Mouse (Mus musculus) Patski (cell line): ENCODE measurements around the gene Lexm. TPM values are rescaled to one million over a fixed set of nuclear protein-coding genes. Genes with fewer than 3 reads are reported as not detected.

Experiments
- ATAC-seq: fragments of 100-300 bp; one replicate; pipeline ENCODE4 v1.8.0; 2021
- CTCF ChIA-PET: fragments of 350-600 bp; sonication (Branson Sonifier 250); formaldehyde crosslinking; loops from one replicate; lab custom pipeline; 2022; ENCODE audit warnings: inconsistent platforms; lab: Charles Lee
- POLR2A ChIA-PET: fragments of 350-600 bp; sonication (Branson Sonifier 250); formaldehyde crosslinking; loops from one replicate; lab custom pipeline; 2022; ENCODE audit warnings: antibody characterized with exemption, inconsistent platforms; lab: Charles Lee
- DNase-seq: peaks from one replicate; pipeline ENCODE4 v3.0.0-alpha.2; 2011; ENCODE audit warnings: low read depth, low spot score
- H3K27me3 ChIP-seq: fragments of 371-371 bp; one replicate; pipeline ENCODE4 v1.5.1; 2021
- CTCF ChIP-seq: fragments of 100-300 bp; IDR thresholded peaks from one replicate; pipeline ENCODE4 v1.5.1; 2021
- in situ Hi-C: fragments of 300-500 bp; cut with MboI; formaldehyde crosslinking; loops from 3 replicates; pipeline ENCODE4 v1.11.1; 2018; ENCODE audit warnings: low pct_unique_long_range_greater_than_20kb, mixed read lengths
- polyA plus RNA-seq: library from polyadenylated mRNA; unstranded; gene quantifications from one replicate; pipeline ENCODE4 v1.2.3, GENCODE M21; 2021

The Lexm gene
- polyA plus RNA-seq, 1 experiment from 2014 or later: not detected

DNA sequence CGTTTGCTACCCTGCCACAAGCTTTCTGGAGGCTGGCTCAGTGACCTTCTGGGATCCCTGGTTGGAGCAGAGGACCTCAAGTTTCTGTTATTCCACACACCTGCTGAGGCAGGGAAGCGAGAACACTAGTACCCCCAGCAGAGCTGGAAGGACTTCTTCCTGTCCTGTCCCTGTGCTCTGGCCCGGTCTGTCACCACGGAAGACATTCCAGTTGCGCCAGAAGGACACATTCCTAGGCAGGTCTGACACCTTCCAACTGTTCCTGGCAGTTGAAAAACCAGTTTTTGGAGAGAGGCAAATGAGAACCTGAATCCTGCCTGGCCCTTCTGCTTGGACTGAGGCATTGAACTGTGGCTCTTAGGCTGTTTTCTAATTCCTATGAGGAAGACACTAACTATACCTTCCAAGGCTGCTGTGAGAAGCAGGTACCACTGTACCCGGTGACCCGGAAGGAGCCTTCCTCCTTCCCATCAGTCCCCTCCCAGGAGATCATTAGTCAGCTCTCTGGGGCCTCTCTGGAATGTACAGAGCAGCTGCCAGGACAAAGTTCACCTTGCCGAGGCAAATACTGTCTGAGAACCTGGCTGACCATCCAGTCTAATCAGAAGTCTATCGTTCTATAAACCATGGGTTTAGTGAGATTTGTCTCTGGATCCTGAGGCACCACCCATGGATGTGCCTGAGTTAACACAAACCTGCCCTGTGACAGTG, 11.8 kb upstream of the Lexm start:
- POLR2A ChIA-PET: no interaction called here
- in situ Hi-C loops: no loop called here
- CTCF ChIA-PET: interaction anchor here (1.4 to 5.4 kb wide), 3 partner anchors 15 to 57 kb away, joined by 3 to 44 read pairs (median 13); partner anchors contain the start of gene Pars2
- ATAC-seq: no peak
- H3K27me3 ChIP-seq: no peaks in the 10 kb centered on the region
- TF ChIP-seq CTCF: no peak
- DNase-seq: no peak

DNA sequence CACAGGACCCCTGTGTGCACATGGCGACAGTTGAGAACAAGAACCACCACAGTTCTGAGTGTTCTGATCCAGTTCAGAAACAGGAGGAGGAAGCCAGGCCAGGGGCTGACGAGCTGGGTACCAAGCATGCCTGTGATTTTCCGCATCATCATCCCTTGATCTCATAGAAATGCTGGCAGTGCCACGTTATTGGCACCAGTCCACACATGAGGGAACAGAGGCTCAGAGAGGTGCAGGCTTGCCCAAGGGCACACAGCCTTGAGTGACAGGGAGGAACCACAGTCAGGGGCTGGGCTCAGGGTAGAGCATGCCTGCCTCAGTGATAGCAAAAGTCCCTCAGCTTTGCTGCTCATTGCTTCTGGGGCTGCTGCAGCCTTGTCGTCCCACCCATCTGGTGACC, 10.8 kb upstream of the Lexm start:
- DNase-seq: no peak
- in situ Hi-C loops: no loop called here
- no peak for TF ChIP-seq CTCF
- H3K27me3 ChIP-seq: no peaks in the 10 kb centered on the region
- no peak for ATAC-seq
- CTCF ChIA-PET: interaction anchor here (1.5 kb wide), 1 partner anchor 14 kb away, joined by 4 read pairs; no protein-coding TSS in a partner anchor
- POLR2A ChIA-PET: no interaction called here

DNA sequence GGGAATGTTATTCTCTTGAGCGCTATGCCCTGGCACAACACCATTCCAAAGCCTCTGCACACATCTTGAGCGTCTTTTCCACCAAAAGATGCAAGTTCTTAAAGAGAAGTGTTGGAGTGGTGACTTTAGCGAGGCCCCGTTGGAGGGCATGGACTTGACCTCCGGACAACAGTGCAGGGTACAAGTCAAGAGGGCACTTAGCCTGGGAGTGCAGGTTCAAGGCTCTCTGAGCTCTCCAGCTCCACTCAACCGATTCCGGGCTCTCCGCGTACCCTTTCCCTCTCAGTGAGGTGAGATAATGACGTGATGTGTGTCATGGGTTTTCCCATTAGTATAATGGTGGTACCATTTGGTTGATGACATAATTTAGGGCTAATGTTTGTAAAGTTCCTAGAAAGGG, 7.2 kb upstream of the Lexm start:
- DNase-seq: no peak
- in situ Hi-C loops: no loop called here
- TF ChIP-seq CTCF: no peak
- ChIA-PET CTCF (interaction anchor here (2.1 kb wide), 1 partner anchor 10 kb away, joined by 9 read pairs; no protein-coding TSS in a partner anchor), POLR2A (no interaction called here)
- no peaks in the 10 kb centered on the region for H3K27me3 ChIP-seq
- ATAC-seq: no peak

DNA sequence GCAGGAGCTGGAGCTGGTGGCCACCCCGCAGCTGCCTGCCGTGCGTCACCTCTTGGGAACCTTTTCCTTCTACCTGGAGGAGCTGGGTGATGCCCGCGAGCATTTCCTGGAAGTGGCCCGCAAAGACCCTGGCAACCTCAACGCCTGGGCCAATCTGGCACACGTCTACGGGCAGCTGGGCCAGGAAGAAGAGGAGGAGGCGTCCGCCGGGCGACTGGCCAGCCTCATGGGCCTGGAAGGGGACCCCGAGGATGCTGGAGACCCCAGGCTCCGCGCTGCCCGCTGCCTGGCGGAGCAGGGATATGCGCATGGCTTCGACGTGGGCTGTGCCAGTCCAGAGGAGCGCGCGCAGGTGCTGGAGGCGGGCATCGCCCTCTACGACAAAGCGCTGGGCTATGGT, 5.7 kb upstream of the Lexm start:
- CTCF ChIA-PET: interaction anchor here (1.0 to 2.0 kb wide), 2 partner anchors 8 to 84 kb away, joined by 3 to 6 read pairs; no protein-coding TSS in a partner anchor
- POLR2A ChIA-PET: interaction anchor here (0.6 kb wide), 1 partner anchor 23 kb away, joined by 3 read pairs; no protein-coding TSS in a partner anchor
- in situ Hi-C loops: no loop called here
- ATAC-seq (no peak), DNase-seq (no peak)
- no peak for TF ChIP-seq CTCF
- H3K27me3 ChIP-seq: no peaks in the 10 kb centered on the region

DNA sequence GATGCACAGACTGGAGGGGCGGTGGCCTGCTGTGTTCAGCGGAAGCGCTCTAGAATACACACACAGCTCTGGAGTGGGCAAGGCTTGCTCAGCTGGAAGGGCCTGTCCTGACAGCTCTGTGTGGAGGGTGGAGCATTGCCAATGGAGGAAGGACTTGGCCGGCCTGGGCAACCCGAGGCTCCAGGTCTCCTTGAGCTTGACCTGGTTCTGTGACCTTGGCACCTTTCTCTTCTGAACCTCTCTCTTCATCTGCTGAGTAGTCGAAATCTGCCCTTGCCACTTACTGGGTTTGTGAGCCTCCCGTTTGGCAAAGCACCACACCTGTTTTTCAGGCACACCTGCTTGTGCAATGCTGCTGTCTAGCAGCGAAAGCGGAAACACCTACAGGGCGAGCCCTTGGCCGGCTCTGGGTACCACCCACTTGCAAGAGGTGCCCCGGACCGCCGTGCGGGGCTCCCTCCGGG, 5.0 kb upstream of the Lexm start, which contains the start of gene Ttc22:
TSS of gene Ttc22 (plus strand) at position 403 of the 464 bp plus-strand sequence.
- ATAC-seq (no peak), DNase-seq (no peak)
- in situ Hi-C loops: no loop called here
- no peaks in the 10 kb centered on the region for H3K27me3 ChIP-seq
- ChIA-PET CTCF (interaction anchor here (2.0 kb wide), 1 partner anchor 8 kb away, joined by 6 read pairs; no protein-coding TSS in a partner anchor), POLR2A (no interaction called here)
- TF ChIP-seq CTCF: no peak

DNA sequence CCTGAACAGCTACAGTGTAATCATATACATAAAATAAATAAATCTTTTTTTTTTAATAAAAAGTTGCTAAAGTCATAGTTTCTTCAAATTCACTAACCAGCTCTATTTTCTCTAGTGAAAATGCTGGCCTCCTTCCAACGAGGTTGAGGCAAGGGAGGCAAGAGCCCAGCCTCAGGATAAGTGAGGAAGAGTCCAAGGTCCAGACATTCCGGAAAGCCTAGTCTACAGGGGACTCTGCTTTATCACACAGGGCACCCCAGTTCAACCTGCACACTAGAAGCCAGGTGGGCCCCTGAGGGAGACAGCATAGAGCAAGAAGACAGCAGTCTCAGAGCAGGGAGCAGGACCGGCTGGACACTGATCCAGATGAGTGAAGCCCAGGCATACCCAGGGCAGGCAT, 4.4 kb upstream of the Lexm start:
- no peaks in the 10 kb centered on the region for H3K27me3 ChIP-seq
- in situ Hi-C loops: no loop called here
- CTCF ChIA-PET: no interaction called here
- no peak for DNase-seq
- no peak for ATAC-seq
- TF ChIP-seq CTCF: no peak
- POLR2A ChIA-PET: no interaction called here

DNA sequence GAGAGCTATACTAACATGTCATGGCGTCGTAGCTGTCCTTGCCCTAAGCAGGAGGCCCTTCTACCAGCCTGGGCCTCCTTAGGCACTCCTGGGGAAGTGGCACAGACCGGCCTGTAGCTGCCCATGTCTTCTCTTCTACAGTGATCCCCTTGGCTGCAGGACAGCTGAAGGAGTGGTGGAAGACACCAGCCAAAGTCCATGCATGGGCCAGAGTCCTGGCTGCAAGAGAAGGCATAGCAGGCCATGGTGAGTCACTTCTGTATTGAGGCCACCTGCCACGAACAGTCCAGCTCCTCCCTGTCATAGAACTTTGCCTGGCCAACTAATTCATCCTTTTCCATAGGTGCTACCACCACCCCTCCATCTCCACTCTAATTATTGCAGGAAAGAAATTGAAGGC, 1.9 kb upstream of the Lexm start:
- DNase-seq: no peak
- POLR2A ChIA-PET: no interaction called here
- CTCF ChIA-PET: interaction anchor here (0.9 to 1.1 kb wide), 2 partner anchors 12 to 178 kb away, joined by 3 read pairs; no protein-coding TSS in a partner anchor
- no peak for ATAC-seq
- in situ Hi-C loops: loop anchor here (10.0 kb wide), 1 partner anchor 86 kb away; no protein-coding TSS in a partner anchor
- no peaks in the 10 kb centered on the region for H3K27me3 ChIP-seq
- no peak for TF ChIP-seq CTCF

DNA sequence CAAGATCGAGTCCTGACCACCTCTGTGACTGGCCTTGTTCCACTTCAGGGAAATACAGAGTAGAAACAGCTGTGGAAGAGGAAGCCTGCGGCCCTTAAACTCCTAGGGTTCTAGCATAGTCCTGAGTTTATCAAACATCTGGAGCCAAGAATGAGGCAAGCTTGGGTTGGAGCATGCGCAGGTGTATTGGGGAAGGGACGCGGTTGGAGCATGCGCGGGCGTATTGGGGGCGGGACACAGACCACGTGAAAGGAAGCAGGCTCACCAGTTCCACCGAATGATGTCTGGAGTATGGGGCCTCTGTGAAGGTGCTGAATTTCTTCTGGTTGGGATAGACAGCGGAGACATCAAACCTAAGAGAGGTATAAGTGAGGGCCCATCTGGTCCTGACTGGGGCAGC, 1.4 kb downstream of the Lexm start:
- ChIA-PET CTCF (interaction anchor here (0.9 to 3.5 kb wide), 4 partner anchors 11 to 91 kb away, joined by 3 to 33 read pairs (median 7); no protein-coding TSS in a partner anchor), POLR2A (interaction anchor here (1.0 to 1.5 kb wide), 2 partner anchors 92 to 94 kb away, joined by 4 to 5 read pairs; no protein-coding TSS in a partner anchor)
- TF ChIP-seq CTCF: no peak
- DNase-seq: no peak
- no peaks in the 10 kb centered on the region for H3K27me3 ChIP-seq
- ATAC-seq: no peak
- in situ Hi-C loops: loop anchor here (10.0 kb wide), 1 partner anchor 89 kb away; no protein-coding TSS in a partner anchor

DNA sequence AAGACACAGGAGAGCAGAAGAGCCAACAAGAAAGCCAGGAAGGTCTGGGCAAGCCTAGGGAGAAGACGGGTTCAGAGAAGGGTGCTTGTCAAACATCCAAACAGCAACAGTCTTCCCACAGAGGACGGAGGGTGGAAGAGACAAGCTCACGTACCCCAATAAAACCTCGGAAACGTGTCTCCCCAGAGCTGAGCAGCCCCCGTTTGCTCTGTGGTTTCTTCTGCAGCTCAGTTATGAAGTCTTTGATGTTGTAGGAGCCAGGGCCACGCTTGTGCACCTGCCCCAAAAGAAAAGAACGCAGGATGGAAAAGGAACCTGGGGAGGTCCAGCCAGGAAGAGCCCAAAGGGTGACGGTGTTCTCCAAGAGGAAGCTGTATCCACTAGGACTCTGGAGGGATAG, 2.2 kb downstream of the Lexm start:
- in situ Hi-C loops: loop anchor here (10.0 kb wide), 1 partner anchor 90 kb away; no protein-coding TSS in a partner anchor
- no peaks in the 10 kb centered on the region for H3K27me3 ChIP-seq

DNA sequence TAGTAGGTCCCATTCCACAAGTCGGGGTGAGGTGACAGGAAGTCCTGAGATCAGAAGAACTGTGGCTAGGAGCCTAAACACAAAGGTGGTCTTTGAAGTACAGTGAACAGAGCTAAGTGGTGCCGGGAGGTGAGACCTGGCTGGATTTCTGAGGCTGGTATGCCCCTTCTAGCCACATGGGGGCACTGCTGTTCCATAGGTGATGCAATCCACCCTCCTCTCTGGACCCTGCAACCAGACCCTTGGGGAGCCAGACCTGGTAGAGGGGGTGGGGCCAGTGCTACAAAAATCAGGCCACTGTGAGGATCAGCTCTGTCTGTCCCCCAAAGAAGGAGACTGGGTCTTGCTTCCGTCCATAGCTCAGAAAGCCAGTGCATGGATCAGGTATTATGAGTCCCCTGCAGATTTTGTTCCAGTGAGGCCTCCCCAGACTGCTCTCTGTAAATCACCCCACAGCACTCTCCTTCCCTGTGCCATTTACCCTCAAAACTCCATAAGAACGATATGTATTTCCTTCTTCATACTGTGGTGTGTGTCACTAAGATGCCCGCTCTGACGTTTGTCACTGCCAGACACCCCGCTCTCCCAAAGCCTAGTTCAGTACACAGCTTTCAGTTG, 2.8 kb downstream of the Lexm start:
- H3K27me3 ChIP-seq: no peaks in the 10 kb centered on the region
- ATAC-seq (no peak), DNase-seq (no peak)
- no peak for TF ChIP-seq CTCF
- CTCF ChIA-PET: interaction anchor here (0.6 to 3.5 kb wide), 15 partner anchors 9 to 100 kb away, joined by 3 to 33 read pairs (median 5); partner anchors contain the start of gene Ttc22
- POLR2A ChIA-PET: interaction anchor here (1.0 to 1.5 kb wide), 2 partner anchors 94 to 96 kb away, joined by 4 to 5 read pairs; no protein-coding TSS in a partner anchor
- in situ Hi-C loops: loop anchor here (10.0 kb wide), 1 partner anchor 91 kb away; no protein-coding TSS in a partner anchor

More for the DNA sequence above, 2.2 kb downstream of the Lexm start:
- CTCF ChIA-PET: interaction anchor here (0.6 to 3.5 kb wide), 10 partner anchors 8 to 99 kb away, joined by 3 to 33 read pairs (median 7); partner anchors contain the start of gene Ttc22
- DNase-seq (no peak), ATAC-seq (no peak)
- POLR2A ChIA-PET: interaction anchor here (1.0 to 1.5 kb wide), 2 partner anchors 93 to 95 kb away, joined by 4 to 5 read pairs; no protein-coding TSS in a partner anchor
- TF ChIP-seq CTCF: no peak
